Mouse (Mus musculus): ENCODE results near the gene Lbhd1. TPM values are rescaled to one million over a fixed set of nuclear protein-coding genes. Genes with fewer than 3 reads are reported as not detected.
A peak's percentile ranks its signal among the peaks of the same experiment; 100 is the strongest.

The Lbhd1 gene
- polyA plus RNA-seq, 1 experiment from 2014 or later, result 44.8 TPM

DNA sequence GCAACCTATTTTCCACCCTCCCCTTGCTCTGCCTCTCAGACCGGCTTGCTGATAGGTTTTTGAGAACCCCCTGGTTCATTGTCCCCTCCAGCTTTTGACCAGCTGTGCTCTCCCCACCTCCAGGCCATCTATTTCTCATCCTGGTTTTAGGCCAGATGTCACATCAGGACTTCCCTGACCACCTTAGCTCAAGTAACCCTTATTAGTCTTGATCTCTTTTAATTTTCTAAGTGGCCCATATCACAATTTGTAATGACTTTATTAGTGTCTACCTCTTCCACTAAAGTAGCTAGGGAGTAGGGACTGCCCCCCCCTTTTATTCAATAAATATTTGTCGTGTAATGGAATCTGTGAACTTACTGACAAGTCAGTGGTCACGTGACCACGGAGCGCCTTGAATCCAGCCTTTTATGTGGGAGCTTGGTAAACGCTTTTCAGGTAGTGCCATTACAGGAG lies 37.3 kb downstream of the Lbhd1 start:
- peak overlapping the region; percentile 77 for H3K4me2 ChIP-seq
- H3K4me1 ChIP-seq (replicated peaks), result peaks cover 15% of the 10 kb centered on the region
- H3K9ac ChIP-seq, result peak overlapping the region; percentile 79
- no peaks in the 10 kb centered on the region for H3K9me3 ChIP-seq (replicated peaks)
- H3K4me3 ChIP-seq, result peak overlapping the region; percentile 92
- WGBS, result under 1% methylated on average over 6 of the region's 6 CpGs
- no peaks in the 10 kb centered on the region for H3K27me3 ChIP-seq
- peaks cover 23% of the 10 kb centered on the region for H3K36me3 ChIP-seq
- peak overlapping the region; percentile 93 for H3K27ac ChIP-seq
- ATAC-seq (replicated peaks; ENCODE audit: insufficient number of reproducible peaks, insufficient read depth, low FRiP score, low read depth), result peak; percentile 21; the same call in 1 of the 2 replicates

- H3K4me3 ChIP-seq, result no peak overlapping the region
- H3K9me3 ChIP-seq (replicated peaks), result no peaks in the 10 kb centered on the region
- H3K27me3 ChIP-seq, result no peaks in the 10 kb centered on the region
- H3K4me2 ChIP-seq, result peak overlapping the region; percentile 77
- H3K36me3 ChIP-seq, result peaks cover 20% of the 10 kb centered on the region; the same call in 1 of the 2 replicates
- peaks cover 15% of the 10 kb centered on the region for H3K4me1 ChIP-seq (replicated peaks)
- H3K27ac ChIP-seq, result no peak overlapping the region
- ATAC-seq (replicated peaks; ENCODE audit: insufficient number of reproducible peaks, insufficient read depth, low FRiP score, low read depth), result no peak
- WGBS, result 72% methylated on average over 9 of the region's 9 CpGs
- peak overlapping the region; percentile 79; the same call in 1 of the 2 replicates for H3K9ac ChIP-seq
Observed at GRCm38 (mm10) chr19:8921741-8922140, 38.2 kb downstream of the Lbhd1 start.

GRCm38 (mm10) chr19:8926766-8927165 lies 43.2 kb downstream of the Lbhd1 start:
- ATAC-seq (replicated peaks; ENCODE audit: insufficient number of reproducible peaks, insufficient read depth, low FRiP score, low read depth), result no peak
- Histone ChIP-seq H3K27ac (no peak overlapping the region), H3K9me3 (replicated peaks) (no peaks in the 10 kb centered on the region), H3K4me2 (no peak overlapping the region), H3K27me3 (no peaks in the 10 kb centered on the region; the same call in 1 of the 2 replicates), H3K4me1 (replicated peaks) (peaks cover 23% of the 10 kb centered on the region), H3K36me3 (peaks cover 31% of the 10 kb centered on the region), H3K4me3 (no peak overlapping the region), H3K9ac (no peak overlapping the region)
- WGBS, result 75% methylated on average over 2 of the region's 2 CpGs

- Histone ChIP-seq H3K4me2 (no peak overlapping the region), H3K4me3 (no peak overlapping the region), H3K27ac (0 out of 2 replicates have a peak overlapping the region, but pooled peaks have one; percentile 80), H3K27me3 (no peaks in the 10 kb centered on the region; the same call in 1 of the 2 replicates), H3K9me3 (replicated peaks) (no peaks in the 10 kb centered on the region), H3K9ac (no peak overlapping the region), H3K36me3 (peaks cover 30% of the 10 kb centered on the region), H3K4me1 (replicated peaks) (peaks cover 22% of the 10 kb centered on the region)
- no peak for ATAC-seq (replicated peaks; ENCODE audit: insufficient number of reproducible peaks, insufficient read depth, low FRiP score, low read depth)
- WGBS, result 82% methylated on average over 12 of the region's 12 CpGs
Observed at GRCm38 (mm10) chr19:8927891-8928525, 44.5 kb downstream of the Lbhd1 start.

DNA sequence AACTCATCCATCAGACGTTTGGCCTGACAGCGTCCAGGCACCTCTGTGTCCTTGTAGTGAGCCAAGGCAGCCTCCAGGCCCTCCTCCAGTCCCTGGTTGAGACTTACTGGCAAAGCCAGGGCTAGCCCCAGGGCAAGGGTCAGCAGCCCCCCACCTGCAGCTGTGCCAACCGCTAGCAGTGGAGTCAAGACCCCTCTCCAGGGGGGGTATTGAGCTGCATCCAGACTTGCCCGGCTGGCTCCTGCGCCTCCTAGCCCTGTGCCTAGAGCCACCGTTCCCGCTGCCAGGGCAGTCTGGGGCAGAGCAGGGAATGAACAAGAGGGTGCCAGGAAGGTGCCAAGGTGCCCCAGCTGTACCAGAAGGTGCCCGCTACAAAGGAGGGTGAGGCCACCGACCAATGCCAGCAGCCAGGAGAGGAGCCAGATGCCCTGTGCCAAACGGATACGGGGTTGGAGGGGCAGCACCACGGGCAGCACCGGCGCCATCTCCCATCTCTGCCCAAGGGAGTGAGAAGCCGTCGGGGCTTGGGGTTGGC lies 45.2 kb downstream of the Lbhd1 start:
- H3K27ac ChIP-seq, result peak overlapping the region; percentile 80
- WGBS, result 18% methylated on average over 16 of the region's 16 CpGs
- H3K4me2 ChIP-seq, result peak overlapping the region; percentile 88
- peaks cover 22% of the 10 kb centered on the region for H3K4me1 ChIP-seq (replicated peaks)
- peaks cover 36% of the 10 kb centered on the region for H3K36me3 ChIP-seq
- 0 out of 2 replicates have a peak, but pooled peaks have one; percentile 1 for ATAC-seq (replicated peaks; ENCODE audit: insufficient number of reproducible peaks, insufficient read depth, low FRiP score, low read depth)
- no peaks in the 10 kb centered on the region; the same call in 1 of the 2 replicates for H3K27me3 ChIP-seq
- peak overlapping the region; percentile 93 for H3K4me3 ChIP-seq
- H3K9me3 ChIP-seq (replicated peaks), result no peaks in the 10 kb centered on the region
- H3K9ac ChIP-seq, result peak overlapping the region; percentile 92

DNA sequence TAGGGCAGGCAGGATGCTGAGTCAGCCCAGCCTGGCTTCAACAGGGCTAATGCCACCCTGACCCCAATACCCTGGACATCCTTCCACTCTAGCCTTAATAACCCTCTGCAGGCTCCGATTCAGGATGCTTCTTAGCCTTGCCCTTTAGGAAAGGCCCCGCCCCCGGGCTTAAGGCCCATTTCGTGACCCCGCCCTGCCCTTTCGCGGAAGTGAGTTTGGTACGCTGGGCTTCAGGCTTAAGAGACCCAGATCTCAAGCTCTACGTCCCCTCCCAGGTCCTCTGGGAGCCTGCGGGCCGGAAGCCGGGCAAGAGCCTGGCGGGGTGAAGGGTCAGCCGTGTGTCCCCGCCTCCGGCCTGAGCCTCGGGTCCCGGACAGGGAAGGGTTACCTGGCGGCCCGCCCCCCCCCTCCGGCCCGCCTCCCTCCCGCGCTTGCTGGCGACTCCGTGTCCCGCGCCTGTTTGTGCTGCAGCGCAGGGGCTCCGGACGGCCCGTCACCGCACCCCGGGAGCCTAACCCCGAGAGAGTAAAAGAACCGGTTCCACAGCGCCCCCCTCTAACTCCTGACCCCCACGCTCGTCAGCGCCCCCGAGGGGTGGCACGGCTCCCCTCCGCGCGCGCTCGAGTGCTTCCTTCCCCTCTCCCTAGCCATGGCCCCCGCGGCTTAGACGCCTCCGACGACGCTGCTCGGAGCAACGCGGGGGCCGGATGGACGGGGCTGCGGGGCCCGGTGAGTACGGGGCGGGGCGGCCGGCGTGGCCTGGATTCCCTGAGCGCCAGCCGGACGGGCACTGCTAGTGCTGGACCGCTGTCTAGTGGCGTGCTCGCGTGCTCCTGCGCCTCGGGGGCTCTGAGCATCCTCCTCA lies 45.9 kb downstream of the Lbhd1 start, which contains the start of the genes Rom1 and Eml3:
Rom1 (minus strand) TSS at position 133 of the 865 bp plus-strand sequence.
Eml3 (plus strand) TSS at position 329 of the 865 bp plus-strand sequence.
- WGBS, result under 1% methylated on average over 67 of the region's 74 CpGs
- Histone ChIP-seq H3K4me3 (peak within 1 kb of the TSS; percentile 93), H3K9ac (peak within 1 kb of the TSS; percentile 92), H3K4me2 (peak within 1 kb of the TSS; percentile 88), H3K9me3 (replicated peaks) (no peaks in the 10 kb centered on the region), H3K36me3 (peaks cover 39% of the 10 kb centered on the region), H3K27me3 (no peaks in the 10 kb centered on the region; the same call in 1 of the 2 replicates), H3K27ac (peak within 1 kb of the TSS; percentile 80), H3K4me1 (replicated peaks) (peaks cover 22% of the 10 kb centered on the region)
- peak; percentile 77 for ATAC-seq (replicated peaks; ENCODE audit: insufficient number of reproducible peaks, insufficient read depth, low FRiP score, low read depth)

DNA sequence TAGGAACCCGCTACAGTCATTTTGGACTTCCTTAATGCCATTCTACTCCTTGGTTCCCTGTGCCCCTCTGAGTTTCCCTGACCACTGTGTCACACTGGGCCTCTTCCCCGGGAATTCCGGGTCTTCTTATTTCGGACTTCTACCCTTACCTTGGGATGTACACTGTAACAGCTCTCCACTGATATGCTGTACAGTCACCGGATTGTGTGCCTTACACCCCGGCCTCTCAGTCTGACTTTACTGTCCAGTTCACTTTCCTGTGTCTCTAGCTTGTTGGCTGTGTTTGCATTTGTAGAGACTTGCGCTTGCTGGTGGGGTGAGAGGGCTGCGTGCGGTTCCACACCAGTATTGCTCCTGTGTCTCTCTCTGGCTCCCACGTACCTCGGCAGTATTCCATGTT lies 46.6 kb downstream of the Lbhd1 start:
- H3K4me3 ChIP-seq, result peak overlapping the region; percentile 93
- H3K9me3 ChIP-seq (replicated peaks), result no peaks in the 10 kb centered on the region
- WGBS, result 6% methylated on average over 11 of the region's 11 CpGs
- peaks cover 46% of the 10 kb centered on the region for H3K36me3 ChIP-seq
- H3K9ac ChIP-seq, result peak overlapping the region; percentile 92
- H3K4me1 ChIP-seq (replicated peaks), result peaks cover 22% of the 10 kb centered on the region
- H3K4me2 ChIP-seq, result peak overlapping the region; percentile 88
- H3K27me3 ChIP-seq, result no peaks in the 10 kb centered on the region; the same call in 1 of the 2 replicates
- H3K27ac ChIP-seq, result peak overlapping the region; percentile 80
- ATAC-seq (replicated peaks; ENCODE audit: insufficient number of reproducible peaks, insufficient read depth, low FRiP score, low read depth), result no peak

DNA sequence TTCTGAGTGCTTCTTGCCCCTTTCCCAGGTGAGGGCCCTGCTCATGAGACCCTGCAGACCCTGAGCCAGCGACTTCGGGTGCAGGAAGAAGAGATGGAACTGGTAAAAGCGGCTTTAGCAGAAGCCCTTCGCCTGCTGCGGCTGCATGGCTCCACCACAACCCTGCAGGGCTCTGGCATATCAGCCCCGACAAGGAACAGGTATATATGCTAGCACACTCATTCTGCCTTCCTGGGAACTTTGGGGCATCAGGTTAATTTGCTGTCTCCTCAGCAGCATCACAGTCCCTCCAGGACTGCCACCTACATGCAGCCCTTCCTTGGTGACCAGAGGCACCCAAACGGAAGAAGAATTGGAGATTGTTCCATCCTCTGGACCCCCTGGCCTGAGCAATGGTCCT lies 47.2 kb downstream of the Lbhd1 start:
- peak overlapping the region; percentile 93 for H3K4me3 ChIP-seq
- no peaks in the 10 kb centered on the region; the same call in 1 of the 2 replicates for H3K27me3 ChIP-seq
- H3K9ac ChIP-seq, result peak overlapping the region; percentile 92
- peak overlapping the region; percentile 88 for H3K4me2 ChIP-seq
- WGBS, result 73% methylated on average over 7 of the region's 7 CpGs
- no peak for ATAC-seq (replicated peaks; ENCODE audit: insufficient number of reproducible peaks, insufficient read depth, low FRiP score, low read depth)
- no peak overlapping the region for H3K27ac ChIP-seq
- H3K4me1 ChIP-seq (replicated peaks), result peaks cover 22% of the 10 kb centered on the region
- no peaks in the 10 kb centered on the region for H3K9me3 ChIP-seq (replicated peaks)
- peaks cover 40% of the 10 kb centered on the region for H3K36me3 ChIP-seq

DNA sequence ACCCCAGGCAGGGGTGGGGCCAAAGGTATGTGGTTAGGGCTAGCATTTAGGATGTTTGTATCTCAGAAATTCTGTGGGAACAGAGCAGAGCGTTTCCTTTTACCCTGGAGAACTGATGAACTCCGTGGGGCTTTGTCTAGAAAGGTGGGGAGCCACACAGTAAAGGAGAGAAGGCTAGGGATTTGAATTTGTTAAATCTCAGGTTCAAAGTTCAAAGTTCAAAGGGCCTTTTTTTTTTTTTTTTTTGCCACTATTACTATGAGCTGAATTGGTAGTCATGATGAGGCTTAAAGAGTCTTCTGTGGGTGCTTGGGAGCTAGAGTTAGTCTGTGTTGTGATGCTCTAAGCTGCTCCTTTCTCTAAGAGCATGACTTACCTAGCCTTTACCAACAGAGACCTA lies 53.2 kb downstream of the Lbhd1 start:
- no peak overlapping the region for H3K9ac ChIP-seq
- H3K4me2 ChIP-seq, result no peak overlapping the region
- 85% methylated on average over 2 of the region's 2 CpGs for WGBS
- H3K36me3 ChIP-seq, result peaks cover 43% of the 10 kb centered on the region
- no peak for ATAC-seq (replicated peaks; ENCODE audit: insufficient number of reproducible peaks, insufficient read depth, low FRiP score, low read depth)
- no peaks in the 10 kb centered on the region for H3K9me3 ChIP-seq (replicated peaks)
- peaks cover 11% of the 10 kb centered on the region for H3K4me1 ChIP-seq (replicated peaks)
- no peak overlapping the region for H3K27ac ChIP-seq
- no peak overlapping the region for H3K4me3 ChIP-seq
- H3K27me3 ChIP-seq, result no peaks in the 10 kb centered on the region

- Histone ChIP-seq H3K27ac (no peak overlapping the region), H3K4me2 (peak overlapping the region; percentile 67; the same call in 1 of the 2 replicates), H3K4me3 (peak overlapping the region; percentile 91; the same call in 1 of the 2 replicates), H3K27me3 (no peaks in the 10 kb centered on the region), H3K36me3 (peaks cover 36% of the 10 kb centered on the region), H3K9me3 (replicated peaks) (no peaks in the 10 kb centered on the region), H3K4me1 (replicated peaks) (peaks cover 37% of the 10 kb centered on the region), H3K9ac (no peak overlapping the region)
- 81% methylated on average over 15 of the region's 15 CpGs for WGBS
- no peak for ATAC-seq (replicated peaks; ENCODE audit: insufficient number of reproducible peaks, insufficient read depth, low FRiP score, low read depth)
Observed at GRCm38 (mm10) chr19:8940526-8941133, 57.1 kb downstream of the Lbhd1 start.

All from heart, embryonic 15.5 days (tissue).